Mouse (Mus musculus) ES-E14 (cell line): ENCODE measurements around the gene BC016579.

Experiments used
- CHD2 ChIP-seq: IDR thresholded peaks from 2 replicates; pipeline ENCODE4 v1.6.1; 2014; ENCODE audit warnings: mild to moderate bottlenecking, low read depth, low read length, inconsistent platforms
- HCFC1 ChIP-seq: IDR thresholded peaks from 2 replicates; pipeline ENCODE4 v1.6.1; 2012; ENCODE audit warnings: low read length, inconsistent platforms, borderline replicate concordance; ENCODE audit not compliant: insufficient read depth

DNA sequence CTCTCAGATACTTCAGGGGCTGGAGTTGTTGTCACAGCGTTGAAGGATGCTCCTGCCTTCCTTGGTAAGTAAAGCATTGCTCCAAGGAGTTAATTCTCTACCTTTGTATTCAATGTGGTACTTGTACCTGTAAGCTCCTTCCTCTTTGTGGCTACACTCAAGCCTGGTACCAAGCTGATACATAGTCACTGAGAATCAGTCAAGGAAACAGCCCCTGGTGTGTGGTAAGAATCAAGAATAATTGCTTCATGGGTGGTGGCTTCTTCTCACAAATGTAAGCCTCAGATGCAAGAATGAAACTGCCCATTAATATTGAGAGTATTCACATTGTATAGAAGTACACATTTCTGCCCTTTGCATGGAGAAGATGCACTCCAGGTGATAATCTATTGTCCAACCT is 37.9 kb downstream of the BC016579 start:
- TF ChIP-seq HCFC1 (no peak), CHD2 (no peak)
